Mouse (Mus musculus) liver, embryonic 12.5 days (tissue): ENCODE measurements around the gene Myo7a. TPM values are rescaled to one million over a fixed set of nuclear protein-coding genes. Genes with fewer than 3 reads are reported as not detected.

ENCODE experiments used
- ATAC-seq: fragments of 200-750 bp; cut with Nextera tagmentation; 2 replicates; pipeline ENCODE4 v1.8.0; 2017; ENCODE audit warnings: moderate number of reproducible peaks, mild to moderate bottlenecking, moderate library complexity
- H3K27ac ChIP-seq: fragments of 300-500 bp; sonication (generic); 2 replicates; pipeline ENCODE4 v1.5.1; 2016; ENCODE audit warnings: mild to moderate bottlenecking
- H3K27me3 ChIP-seq: fragments of 300-500 bp; sonication (generic); replicated peaks from 2 replicates; pipeline ENCODE4 v1.6.1; 2016; ENCODE audit warnings: mild to moderate bottlenecking, moderate library complexity
- H3K36me3 ChIP-seq: fragments of 300-500 bp; sonication (generic); 2 replicates; pipeline ENCODE4 v1.6.1; 2016; ENCODE audit warnings: mild to moderate bottlenecking, moderate library complexity
- H3K4me1 ChIP-seq: fragments of 300-500 bp; sonication (generic); 2 replicates; pipeline ENCODE4 v1.6.1; 2016
- H3K4me2 ChIP-seq: fragments of 300-500 bp; sonication (generic); 2 replicates; pipeline ENCODE4 v1.6.1; 2016; ENCODE audit warnings: mild to moderate bottlenecking, moderate library complexity
- H3K4me3 ChIP-seq: fragments of 300-500 bp; sonication (generic); 2 replicates; pipeline ENCODE4 v1.5.1; 2016; ENCODE audit warnings: mild to moderate bottlenecking, moderate library complexity
- H3K9ac ChIP-seq: fragments of 300-500 bp; sonication (generic); 2 replicates; pipeline ENCODE4 v1.6.1; 2016; ENCODE audit warnings: mild to moderate bottlenecking, moderate library complexity
- H3K9me3 ChIP-seq: fragments of 300-500 bp; sonication (generic); replicated peaks from 2 replicates; pipeline ENCODE4 v1.6.1; 2016; ENCODE audit warnings: mild to moderate bottlenecking, moderate library complexity
- WGBS: fragments of 180-500 bp; shearing (Covaris S2); methylation state at CpG from one replicate; pipeline ENCODE4 v1.1.7; 2016; ENCODE audit not compliant: insufficient replicate concordance; 5-methylcytosine and 5-hydroxymethylcytosine counted together
- polyA plus RNA-seq: library from polyadenylated mRNA; unstranded; fragments of >200 nt; fragmentation: Nextera tagmentation; extraction: Ambion mirVana; gene quantifications from 2 replicates; pipeline ENCODE4 v1.2.1, GENCODE M21; 2016

Gene Myo7a
- polyA plus RNA-seq, 1 experiment from 2014 or later, result 14.4 TPM

DNA sequence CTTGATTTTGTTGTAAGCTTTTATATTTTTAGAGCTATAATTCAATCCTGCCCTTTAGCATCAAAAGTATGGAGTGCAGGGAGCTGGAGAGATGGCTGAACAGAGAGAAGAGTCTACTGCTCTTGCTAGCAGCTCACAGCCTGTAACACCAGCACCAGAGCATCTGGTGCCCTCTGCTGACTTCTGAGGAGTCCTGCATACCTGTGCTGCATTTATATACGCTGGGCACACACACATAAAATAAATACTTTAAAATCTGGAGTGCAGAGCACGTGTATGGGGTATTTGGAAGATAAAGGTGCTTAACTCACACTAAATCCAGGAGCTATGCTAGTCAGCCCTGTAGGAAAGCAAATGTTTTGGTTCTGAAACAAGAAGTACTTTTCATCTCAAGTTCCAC lies 33.0 kb downstream of the Myo7a start:
- Histone ChIP-seq H3K4me2 (no peak overlapping the region), H3K27ac (no peak overlapping the region), H3K36me3 (peaks cover 6% of the 10 kb centered on the region; the same call in 1 of the 2 replicates), H3K4me1 (peaks cover 34% of the 10 kb centered on the region; the same call in 1 of the 2 replicates), H3K9ac (no peak overlapping the region), H3K9me3 (no peaks in the 10 kb centered on the region), H3K27me3 (no peaks in the 10 kb centered on the region), H3K4me3 (no peak overlapping the region)
- WGBS, result 36% methylated on average over 2 of the region's 2 CpGs
- ATAC-seq, result no peak

GRCm38 (mm10) chr7:98085314-98085713 lies 34.0 kb downstream of the Myo7a start:
- Histone ChIP-seq H3K27ac (peak overlapping the region; percentile 23; the same call in 1 of the 2 replicates), H3K36me3 (peaks cover 16% of the 10 kb centered on the region; the same call in 1 of the 2 replicates), H3K9me3 (no peaks in the 10 kb centered on the region), H3K4me2 (peak overlapping the region; percentile 44), H3K27me3 (no peaks in the 10 kb centered on the region), H3K4me1 (peaks cover 34% of the 10 kb centered on the region; the same call in 1 of the 2 replicates), H3K9ac (peak overlapping the region; percentile 29; the same call in 1 of the 2 replicates), H3K4me3 (peak overlapping the region; percentile 22)
- WGBS, result 29% methylated on average over 7 of the region's 7 CpGs
- peak; percentile 38; the same call in 1 of the 2 replicates for ATAC-seq

DNA sequence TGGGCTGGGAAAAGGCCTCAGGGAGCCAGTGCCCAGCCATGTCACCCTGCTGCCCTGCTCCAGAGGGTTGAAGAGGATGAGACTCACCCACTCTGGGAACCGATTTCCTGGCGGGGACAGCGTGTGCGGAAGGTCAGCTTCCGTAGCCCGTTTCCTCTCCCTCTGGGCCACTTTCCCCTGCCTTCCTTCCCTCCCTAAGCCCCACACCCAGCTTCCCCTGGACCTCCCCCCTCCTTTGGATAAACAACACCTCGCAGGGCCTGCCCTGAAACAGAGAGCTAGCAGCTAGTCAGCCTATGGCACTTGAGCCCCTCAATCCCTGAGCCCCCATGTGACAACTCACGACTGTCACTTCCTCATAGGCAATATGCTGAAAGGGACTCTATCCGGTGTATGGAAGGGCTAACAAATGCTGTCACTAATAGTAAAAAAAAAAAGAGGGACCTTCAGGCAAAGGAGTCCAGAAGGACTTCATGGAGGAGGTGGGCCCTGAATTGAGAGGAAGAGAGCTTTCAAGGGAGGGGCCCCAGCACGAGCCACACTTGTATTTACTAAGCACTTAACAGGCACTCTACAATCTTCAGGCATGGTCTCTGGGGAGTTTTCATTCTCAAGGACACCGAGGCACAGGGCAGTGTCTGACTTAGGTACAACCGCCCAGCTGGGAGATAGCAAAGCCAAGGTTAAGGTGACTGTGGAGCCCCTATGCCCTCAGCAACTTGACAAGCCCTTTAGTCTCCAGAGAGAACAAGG lies 34.6 kb downstream of the Myo7a start:
- H3K4me2 ChIP-seq, result peak overlapping the region; percentile 44
- peak overlapping the region; percentile 42; the same call in 1 of the 2 replicates for H3K27ac ChIP-seq
- no peaks in the 10 kb centered on the region for H3K9me3 ChIP-seq
- peak overlapping the region; percentile 22 for H3K4me3 ChIP-seq
- H3K9ac ChIP-seq, result 0 out of 2 replicates have a peak overlapping the region, but pooled peaks have one; percentile 29
- peaks cover 34% of the 10 kb centered on the region; the same call in 1 of the 2 replicates for H3K4me1 ChIP-seq
- peaks cover 20% of the 10 kb centered on the region; the same call in 1 of the 2 replicates for H3K36me3 ChIP-seq
- no peak for ATAC-seq
- H3K27me3 ChIP-seq, result no peaks in the 10 kb centered on the region
- 16% methylated on average over 12 of the region's 12 CpGs for WGBS

DNA sequence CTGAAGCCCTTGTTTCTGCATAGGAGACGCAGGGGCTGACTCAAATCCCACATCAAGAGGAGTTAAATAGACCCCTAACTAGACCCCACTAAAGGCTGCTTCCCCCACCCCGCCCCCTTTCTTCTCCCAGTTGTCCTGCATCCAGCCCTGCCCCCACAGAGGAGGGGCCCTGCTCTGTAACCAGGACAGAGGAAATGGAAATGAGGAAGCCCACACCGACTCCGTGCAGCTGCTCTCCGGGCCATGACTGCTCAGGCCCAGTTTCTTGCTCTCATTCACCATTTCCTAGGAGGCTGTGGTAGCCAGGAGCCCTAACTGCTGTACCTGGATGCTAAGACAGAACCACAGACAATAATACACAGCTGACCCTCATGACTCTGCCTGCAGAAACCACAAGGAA lies 36.9 kb downstream of the Myo7a start:
- Histone ChIP-seq H3K9me3 (no peaks in the 10 kb centered on the region), H3K36me3 (peaks cover 35% of the 10 kb centered on the region), H3K4me3 (no peak overlapping the region), H3K4me2 (0 out of 2 replicates have a peak overlapping the region, but pooled peaks have one; percentile 4), H3K27me3 (no peaks in the 10 kb centered on the region), H3K27ac (0 out of 2 replicates have a peak overlapping the region, but pooled peaks have one; percentile 4), H3K4me1 (peaks cover 34% of the 10 kb centered on the region; the same call in 1 of the 2 replicates), H3K9ac (no peak overlapping the region)
- WGBS, result 20% methylated on average over 5 of the region's 5 CpGs
- no peak for ATAC-seq

DNA sequence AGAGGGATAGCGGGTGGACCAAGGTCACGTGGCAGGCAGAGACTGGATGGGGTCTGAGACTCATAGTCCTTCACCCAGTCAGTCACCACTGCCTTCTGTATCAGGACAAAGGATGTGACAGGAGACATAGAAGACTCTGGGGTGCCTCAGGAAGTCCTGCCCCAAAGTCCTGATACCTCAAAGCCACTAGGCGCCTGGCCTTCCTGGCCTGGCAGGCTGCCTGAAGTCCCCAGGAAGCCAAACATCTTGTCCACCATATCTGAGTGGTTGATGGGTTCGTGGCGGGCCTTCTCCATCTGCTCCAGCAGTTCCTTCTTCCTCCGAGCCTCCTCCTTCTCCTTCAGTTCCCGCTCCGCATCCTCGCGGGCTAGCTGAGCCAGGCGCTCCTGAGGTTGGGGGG lies 41.9 kb downstream of the Myo7a start:
- H3K4me3 ChIP-seq, result no peak overlapping the region
- peaks cover 11% of the 10 kb centered on the region for H3K4me1 ChIP-seq
- ATAC-seq, result no peak
- no peaks in the 10 kb centered on the region for H3K27me3 ChIP-seq
- H3K36me3 ChIP-seq, result peaks cover 67% of the 10 kb centered on the region
- no peak overlapping the region for H3K27ac ChIP-seq
- H3K4me2 ChIP-seq, result no peak overlapping the region
- H3K9me3 ChIP-seq, result no peaks in the 10 kb centered on the region
- 72% methylated on average over 11 of the region's 11 CpGs for WGBS
- H3K9ac ChIP-seq, result no peak overlapping the region

GRCm38 (mm10) chr7:98071620-98072019 lies 47.7 kb downstream of the Myo7a start:
- no peaks in the 10 kb centered on the region for H3K27me3 ChIP-seq
- no peak overlapping the region for H3K4me2 ChIP-seq
- H3K4me1 ChIP-seq, result peaks cover 18% of the 10 kb centered on the region
- H3K9ac ChIP-seq, result no peak overlapping the region
- H3K4me3 ChIP-seq, result no peak overlapping the region
- ATAC-seq, result peak; percentile 37; the same call in 1 of the 2 replicates
- 28% methylated on average over 5 of the region's 5 CpGs for WGBS
- no peak overlapping the region for H3K27ac ChIP-seq
- no peaks in the 10 kb centered on the region for H3K9me3 ChIP-seq
- peaks cover 61% of the 10 kb centered on the region for H3K36me3 ChIP-seq

GRCm38 (mm10) chr7:98066229-98066628 lies 53.1 kb downstream of the Myo7a start:
- Histone ChIP-seq H3K9me3 (no peaks in the 10 kb centered on the region), H3K27me3 (no peaks in the 10 kb centered on the region), H3K4me3 (no peak overlapping the region), H3K9ac (no peak overlapping the region), H3K27ac (no peak overlapping the region), H3K4me2 (no peak overlapping the region), H3K36me3 (peaks cover 59% of the 10 kb centered on the region), H3K4me1 (peaks cover 18% of the 10 kb centered on the region)
- 52% methylated on average over 11 of the region's 11 CpGs for WGBS
- ATAC-seq, result peak; percentile 25

GRCm38 (mm10) chr7:98054942-98055341 lies 64.4 kb downstream of the Myo7a start:
- no peak overlapping the region for H3K9ac ChIP-seq
- no peak overlapping the region for H3K4me3 ChIP-seq
- ATAC-seq, result no peak
- no peaks in the 10 kb centered on the region for H3K9me3 ChIP-seq
- peaks cover 30% of the 10 kb centered on the region; the same call in 1 of the 2 replicates for H3K36me3 ChIP-seq
- no peak overlapping the region for H3K27ac ChIP-seq
- H3K4me1 ChIP-seq, result no peaks in the 10 kb centered on the region
- no peak overlapping the region for H3K4me2 ChIP-seq
- 68% methylated on average over 8 of the region's 8 CpGs for WGBS
- no peaks in the 10 kb centered on the region for H3K27me3 ChIP-seq

DNA sequence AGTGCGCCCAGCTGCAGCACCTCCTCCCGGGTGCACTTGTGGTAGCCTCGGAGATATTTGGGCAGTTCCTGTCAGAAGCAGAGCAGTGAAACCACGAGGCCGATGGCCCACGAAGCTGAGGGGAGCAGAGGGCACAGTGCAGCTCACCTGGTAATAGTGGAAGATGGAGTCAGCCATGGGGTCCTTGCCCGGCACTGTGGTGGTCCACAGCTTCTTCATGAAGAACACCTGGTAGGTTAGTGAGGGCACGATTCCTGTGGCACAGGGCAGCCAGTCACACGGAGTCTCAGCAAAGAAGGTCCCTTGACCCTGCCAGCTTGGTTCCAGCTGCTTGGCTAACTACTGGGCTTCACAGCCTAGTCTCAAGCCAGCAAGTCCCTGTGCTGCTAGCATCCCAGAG lies 64.9 kb downstream of the Myo7a start:
- Histone ChIP-seq H3K36me3 (peaks cover 30% of the 10 kb centered on the region; the same call in 1 of the 2 replicates), H3K27ac (no peak overlapping the region), H3K27me3 (no peaks in the 10 kb centered on the region), H3K9ac (no peak overlapping the region), H3K4me2 (no peak overlapping the region), H3K4me3 (no peak overlapping the region), H3K9me3 (no peaks in the 10 kb centered on the region), H3K4me1 (no peaks in the 10 kb centered on the region)
- ATAC-seq, result no peak
- WGBS, result 72% methylated on average over 9 of the region's 9 CpGs

- H3K36me3 ChIP-seq, result peaks cover 30% of the 10 kb centered on the region; the same call in 1 of the 2 replicates
- H3K4me2 ChIP-seq, result no peak overlapping the region
- WGBS, result 19% methylated on average over 8 of the region's 8 CpGs
- no peaks in the 10 kb centered on the region for H3K9me3 ChIP-seq
- no peak overlapping the region for H3K27ac ChIP-seq
- no peak overlapping the region for H3K9ac ChIP-seq
- no peak overlapping the region for H3K4me3 ChIP-seq
- no peak for ATAC-seq
- H3K4me1 ChIP-seq, result no peaks in the 10 kb centered on the region
- H3K27me3 ChIP-seq, result no peaks in the 10 kb centered on the region
Measured at GRCm38 (mm10) chr7:98051980-98052379, 67.3 kb downstream of the Myo7a start.

DNA sequence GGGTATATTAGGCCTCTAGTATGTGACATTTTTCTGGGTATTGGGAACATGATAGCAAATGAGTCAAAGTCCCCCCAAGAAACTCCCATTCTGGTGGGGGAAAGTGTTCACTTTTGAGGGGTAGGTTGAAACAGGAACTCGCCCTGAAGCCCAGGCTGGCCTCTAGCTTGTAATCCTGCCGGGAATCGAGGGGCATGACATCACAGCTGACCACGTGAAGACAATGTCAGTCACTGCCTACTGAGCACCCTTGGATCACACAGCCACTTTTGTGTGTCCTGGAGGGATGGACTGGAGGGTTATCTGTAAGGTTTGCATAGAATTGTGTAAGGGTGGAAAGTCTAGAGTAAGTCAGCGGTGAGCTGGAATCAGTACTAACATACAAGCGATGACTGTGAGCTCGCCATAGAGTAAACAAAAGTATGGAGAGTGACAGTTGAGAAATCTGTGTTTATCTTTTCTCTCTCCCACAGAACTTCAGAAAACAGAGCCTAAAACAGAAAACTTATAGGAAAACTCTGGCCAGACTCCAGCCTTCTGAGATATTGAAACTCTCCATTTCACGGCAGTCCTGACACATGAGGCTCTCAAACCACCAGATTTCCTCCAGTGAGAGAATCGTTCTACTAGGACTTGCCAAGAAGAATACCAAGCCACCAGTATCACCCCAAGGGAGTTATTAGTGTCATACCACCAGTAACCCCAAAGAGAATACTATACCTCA lies 71.1 kb downstream of the Myo7a start:
- H3K27me3 ChIP-seq, result no peaks in the 10 kb centered on the region
- H3K9me3 ChIP-seq, result no peaks in the 10 kb centered on the region
- no peak overlapping the region for H3K4me2 ChIP-seq
- no peaks in the 10 kb centered on the region for H3K4me1 ChIP-seq
- H3K36me3 ChIP-seq, result peaks cover 12% of the 10 kb centered on the region; the same call in 1 of the 2 replicates
- peak; percentile 65 for ATAC-seq
- H3K9ac ChIP-seq, result no peak overlapping the region
- WGBS, result 59% methylated on average over 9 of the region's 9 CpGs
- no peak overlapping the region for H3K27ac ChIP-seq
- H3K4me3 ChIP-seq, result no peak overlapping the region

DNA sequence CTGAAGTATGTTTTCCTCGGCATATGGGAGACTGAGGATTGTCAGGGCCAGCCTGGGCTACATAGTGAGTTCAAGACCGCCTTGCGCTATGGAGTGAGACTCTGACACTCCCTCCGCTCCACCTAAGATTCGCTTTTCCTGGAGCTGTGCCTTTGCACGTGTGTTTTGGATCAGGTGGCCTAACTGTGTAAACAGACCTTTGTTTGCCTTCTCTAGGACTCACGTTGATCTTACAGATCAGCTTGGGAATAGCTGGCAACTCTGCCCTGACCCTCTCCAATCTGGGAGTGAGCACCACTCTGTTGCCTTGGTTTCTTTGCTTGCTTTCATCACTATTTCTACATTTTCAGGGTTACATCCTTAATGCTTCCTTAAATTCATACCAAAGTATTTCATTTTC lies 116.7 kb downstream of the Myo7a start:
- H3K4me1 ChIP-seq, result no peaks in the 10 kb centered on the region
- H3K4me3 ChIP-seq, result no peak overlapping the region
- H3K4me2 ChIP-seq, result no peak overlapping the region
- 66% methylated on average over 7 of the region's 7 CpGs for WGBS
- H3K9ac ChIP-seq, result no peak overlapping the region
- no peak overlapping the region for H3K27ac ChIP-seq
- no peaks in the 10 kb centered on the region for H3K9me3 ChIP-seq
- ATAC-seq, result no peak
- no peaks in the 10 kb centered on the region for H3K27me3 ChIP-seq
- no peaks in the 10 kb centered on the region for H3K36me3 ChIP-seq
